Mouse (Mus musculus) ES-Bruce4 (cell line): ENCODE measurements at regions not wholly inside any gene's neighbourhood (a gene's known extent, or its start where the extent isn't known, plus 50 kb on each side); places are given as distances from the start of the nearest gene placed in this dataset.

ENCODE experiments used
- CTCF ChIP-seq: IDR thresholded peaks from one replicate; pipeline ENCODE4 v1.8.1; 2011; ENCODE audit warnings: low read depth, low read length
- EP300 ChIP-seq: IDR thresholded peaks from 2 replicates; pipeline ENCODE4 v1.6.1; 2011; ENCODE audit warnings: low read depth, low read length; ENCODE audit not compliant: insufficient read depth
- POLR2A ChIP-seq: IDR thresholded peaks from one replicate; pipeline ENCODE4 v1.8.1; 2011; ENCODE audit warnings: low read length; ENCODE audit not compliant: insufficient read depth

DNA sequence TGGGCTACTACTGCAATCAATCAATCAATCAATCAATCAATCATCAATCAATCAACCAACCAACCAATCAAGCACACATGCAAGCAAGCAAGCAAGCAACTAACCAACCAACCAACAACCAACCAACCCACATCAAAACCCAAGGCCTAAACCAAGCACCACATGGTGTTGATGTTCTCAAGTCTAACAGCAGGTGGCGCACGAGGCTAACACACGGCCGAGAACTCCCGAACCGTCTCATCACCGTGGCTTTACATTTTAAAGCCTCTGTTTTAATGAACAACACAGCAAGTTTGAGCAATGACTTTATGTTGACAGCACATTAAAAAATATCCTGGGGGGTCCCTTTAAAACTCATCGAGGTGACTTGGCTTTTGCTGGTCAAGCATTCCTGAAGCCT, 61.3 kb upstream of the Smg1 start:
- TF ChIP-seq CTCF = peak; percentile 90
- no peak for TF ChIP-seq POLR2A
- no peak for TF ChIP-seq EP300
